8 mouse cellular contexts compared by ENCODE assay signal in genomic region chr16:94724747-94725211, GRCm38 (mm10).
A peak's percentile ranks its signal among the peaks of the same experiment; 100 is the strongest.
DNase-seq lines count a peak whose midpoint lies in the region; ATAC-seq and TF ChIP-seq lines count a peak whose summit lies in the region.

No protein-coding gene starts in this region.

- peak overlapping the region; percentile 59 for H3K4me3 ChIP-seq in ES-Bruce4 (ENCODE audit: low read depth, low read length)

- no peak for TF ChIP-seq EP300 in ES-Bruce4 (IDR thresholded peaks at IDR 0.05; ENCODE audit: insufficient read depth, low read depth, low read length)

- TF ChIP-seq POLR2A in ES-Bruce4 (IDR thresholded peaks at IDR 0.05; ENCODE audit: insufficient read depth, low read length), result no peak

- H3K9me3 ChIP-seq in ES-Bruce4 (replicated peaks; ENCODE audit: control insufficient read depth, insufficient read depth, low read length, poor library complexity, severe bottlenecking), result no peaks in the 10 kb centered on the region

- no peaks in the 10 kb centered on the region for H3K27me3 ChIP-seq in ES-Bruce4 (ENCODE audit: control insufficient read depth, insufficient read depth, low read length, poor library complexity, severe bottlenecking)

- peak; percentile 48 for ATAC-seq in common myeloid progenitor, adult 5-6 weeks (replicated peaks; ENCODE audit: low read depth, poor library complexity, severe bottlenecking)
- ATAC-seq in megakaryocyte-erythroid progenitor cell, adult 5-6 weeks (replicated peaks; ENCODE audit: low FRiP score, low TSS enrichment, poor library complexity, severe bottlenecking), result 0 out of 2 replicates have a peak, but pooled peaks have one; percentile 19

- peak overlapping the region; percentile 75 for H3K27ac ChIP-seq in ES-Bruce4 (ENCODE audit: insufficient read depth, low read length)

- H3K9ac ChIP-seq in ES-Bruce4 (ENCODE audit: low read depth, poor library complexity, severe bottlenecking), result peak overlapping the region; percentile 56

- H3K36me3 ChIP-seq in ES-Bruce4 (ENCODE audit: control insufficient read depth, insufficient read depth, low read length, poor library complexity, severe bottlenecking), result no peaks in the 10 kb centered on the region

- DNase-seq in A20 (ENCODE audit: low read depth, low spot score), result peak; percentile 81
- DNase-seq in heart, postnatal 14 days, result peak; percentile 14 to 30
- peak; percentile 39 to 55 for DNase-seq in left cerebral cortex, adult 18-20 months (ENCODE audit: low spot score in 2 of 2)
- DNase-seq in right cerebral cortex, postnatal 4 days, result peak; percentile 58
- DNase-seq in gastrocnemius, postnatal 4 days (ENCODE audit: low spot score in 2 of 2), result no peak

- no peaks in the 10 kb centered on the region for H3K4me1 ChIP-seq in ES-Bruce4 (ENCODE audit: control insufficient read depth, insufficient read depth, low read length)

- no peak for TF ChIP-seq CTCF in ES-Bruce4 (IDR thresholded peaks at IDR 0.05; ENCODE audit: low read depth, low read length)

- intact Hi-C loops in heart, postnatal 14 days (cut with DNase I), result no loop called here

Comparison
In these comparisons a context has a peak if more than half of its experiments do, and no peak if none do; other contexts are left out.
1. DNase-seq: peak in A20 (single experiment), heart, postnatal 14 days (2 of 2), left cerebral cortex, adult 18-20 months (2 of 2) and right cerebral cortex, postnatal 4 days (single experiment); none in gastrocnemius, postnatal 4 days (0 of 2).